Mouse (Mus musculus) embryonic facial prominence, embryonic 15.5 days (tissue): ENCODE measurements around the gene Ccl12. TPM values are rescaled to one million over a fixed set of nuclear protein-coding genes. Genes with fewer than 3 reads are reported as not detected.

Experiments
- ATAC-seq: fragments of 200-750 bp; cut with Nextera tagmentation; 2 replicates; pipeline ENCODE4 v1.8.0; 2017; ENCODE audit warnings: low read depth, moderate TSS enrichment; ENCODE audit not compliant: insufficient number of reproducible peaks, low FRiP score, low TSS enrichment
- H3K27ac ChIP-seq: fragments of 300-500 bp; sonication (generic); replicated peaks from 2 replicates; pipeline ENCODE4 v1.5.1; 2015; ENCODE audit warnings: mild to moderate bottlenecking, inconsistent platforms
- H3K27me3 ChIP-seq: fragments of 300-500 bp; sonication (generic); 2 replicates; pipeline ENCODE4 v1.6.1; 2015; ENCODE audit warnings: inconsistent platforms
- H3K36me3 ChIP-seq: fragments of 300-500 bp; sonication (generic); 2 replicates; pipeline ENCODE4 v1.6.1; 2015; ENCODE audit warnings: mild to moderate bottlenecking, inconsistent platforms
- H3K4me1 ChIP-seq: fragments of 300-500 bp; sonication (generic); 2 replicates; pipeline ENCODE4 v1.6.1; 2015; ENCODE audit warnings: inconsistent platforms
- H3K4me2 ChIP-seq: fragments of 300-500 bp; sonication (generic); replicated peaks from 2 replicates; pipeline ENCODE4 v1.6.1; 2015; ENCODE audit warnings: mild to moderate bottlenecking, inconsistent platforms
- H3K4me3 ChIP-seq: fragments of 300-500 bp; sonication (generic); replicated peaks from 2 replicates; pipeline ENCODE4 v1.5.1; 2015; ENCODE audit warnings: mild to moderate bottlenecking, inconsistent platforms
- H3K9ac ChIP-seq: fragments of 300-500 bp; sonication (generic); 2 replicates; pipeline ENCODE4 v1.6.1; 2015; ENCODE audit warnings: inconsistent platforms
- H3K9me3 ChIP-seq: fragments of 300-500 bp; sonication (generic); replicated peaks from 2 replicates; pipeline ENCODE4 v1.6.1; 2016; ENCODE audit warnings: inconsistent platforms
- WGBS: fragments of 180-500 bp; shearing (Covaris S2); methylation state at CpG from one replicate; pipeline ENCODE4 v1.1.7; 2015; 5-methylcytosine and 5-hydroxymethylcytosine counted together
- polyA plus RNA-seq: library from polyadenylated mRNA; unstranded; fragments of >200 nt; fragmentation: Nextera tagmentation; extraction: Ambion mirVana; gene quantifications from 2 replicates; pipeline ENCODE4 v1.2.1, GENCODE M21; 2015

The Ccl12 gene
- polyA plus RNA-seq, 1 experiment from 2014 or later, result 6.2 TPM

GRCm38 (mm10) chr11:82080865-82081264 is 20.8 kb upstream of the Ccl12 start:
- H3K4me2 ChIP-seq, result no peak overlapping the region
- H3K9ac ChIP-seq, result no peak overlapping the region
- WGBS, result 78% methylated on average over 3 of the region's 3 CpGs
- no peak overlapping the region for H3K4me3 ChIP-seq
- H3K4me1 ChIP-seq, result peaks cover 7% of the 10 kb centered on the region
- H3K27me3 ChIP-seq, result no peaks in the 10 kb centered on the region
- no peak for ATAC-seq
- no peak overlapping the region for H3K27ac ChIP-seq
- H3K9me3 ChIP-seq, result no peaks in the 10 kb centered on the region
- H3K36me3 ChIP-seq, result no peaks in the 10 kb centered on the region

GRCm38 (mm10) chr11:82084360-82084759 is 17.3 kb upstream of the Ccl12 start:
- Histone ChIP-seq H3K36me3 (no peaks in the 10 kb centered on the region), H3K4me3 (no peak overlapping the region), H3K27ac (no peak overlapping the region), H3K4me2 (no peak overlapping the region), H3K9me3 (no peaks in the 10 kb centered on the region), H3K9ac (no peak overlapping the region), H3K27me3 (no peaks in the 10 kb centered on the region), H3K4me1 (no peaks in the 10 kb centered on the region)
- WGBS, result 86% methylated on average over 3 of the region's 3 CpGs
- ATAC-seq, result no peak

GRCm38 (mm10) chr11:82099511-82100323 is 1.9 kb upstream of the Ccl12 start:
- Histone ChIP-seq H3K9me3 (no peaks in the 10 kb centered on the region), H3K4me1 (no peaks in the 10 kb centered on the region), H3K9ac (no peak overlapping the region), H3K27ac (no peak overlapping the region), H3K36me3 (no peaks in the 10 kb centered on the region), H3K4me2 (no peak overlapping the region), H3K27me3 (no peaks in the 10 kb centered on the region), H3K4me3 (no peak overlapping the region)
- no peak for ATAC-seq
- WGBS, result 73% methylated on average over 10 of the region's 10 CpGs

- ATAC-seq, result no peak
- no peak overlapping the region for H3K4me3 ChIP-seq
- no peak overlapping the region for H3K27ac ChIP-seq
- H3K27me3 ChIP-seq, result no peaks in the 10 kb centered on the region
- H3K36me3 ChIP-seq, result no peaks in the 10 kb centered on the region
- no peaks in the 10 kb centered on the region for H3K4me1 ChIP-seq
- H3K9me3 ChIP-seq, result no peaks in the 10 kb centered on the region
- WGBS, result 81% methylated on average over 4 of the region's 4 CpGs
- no peak overlapping the region for H3K9ac ChIP-seq
- H3K4me2 ChIP-seq, result no peak overlapping the region
Observed at GRCm38 (mm10) chr11:82101087-82101486, 558 bp upstream of the Ccl12 start.

GRCm38 (mm10) chr11:82109611-82110010 is 8.0 kb downstream of the Ccl12 start:
- no peak overlapping the region for H3K27ac ChIP-seq
- no peaks in the 10 kb centered on the region for H3K4me1 ChIP-seq
- H3K27me3 ChIP-seq, result no peaks in the 10 kb centered on the region
- H3K9me3 ChIP-seq, result no peaks in the 10 kb centered on the region
- no peak overlapping the region for H3K4me3 ChIP-seq
- H3K9ac ChIP-seq, result no peak overlapping the region
- ATAC-seq, result no peak
- H3K36me3 ChIP-seq, result no peaks in the 10 kb centered on the region
- no peak overlapping the region for H3K4me2 ChIP-seq

- Histone ChIP-seq H3K27ac (no peak overlapping the region), H3K4me3 (no peak overlapping the region), H3K4me1 (no peaks in the 10 kb centered on the region), H3K36me3 (no peaks in the 10 kb centered on the region), H3K27me3 (no peaks in the 10 kb centered on the region), H3K9me3 (no peaks in the 10 kb centered on the region), H3K9ac (no peak overlapping the region), H3K4me2 (no peak overlapping the region)
- WGBS, result 78% methylated on average over 6 of the region's 6 CpGs
- no peak for ATAC-seq
Observed at GRCm38 (mm10) chr11:82110372-82111248, 9.0 kb downstream of the Ccl12 start.

GRCm38 (mm10) chr11:82114885-82115284 is 13.2 kb downstream of the Ccl12 start, which contains the start of gene Ccl8:
Gene Ccl8 (plus strand): TSS chr11:82115185.
- no peak for ATAC-seq
- WGBS, result 75% methylated on average over 3 of the region's 3 CpGs
- no peak within 1 kb of the TSS for H3K4me3 ChIP-seq
- H3K36me3 ChIP-seq, result no peaks in the 10 kb centered on the region
- no peak within 1 kb of the TSS for H3K27ac ChIP-seq
- no peak within 1 kb of the TSS for H3K9ac ChIP-seq
- H3K4me2 ChIP-seq, result no peak within 1 kb of the TSS
- no peaks in the 10 kb centered on the region for H3K9me3 ChIP-seq
- H3K27me3 ChIP-seq, result no peaks in the 10 kb centered on the region; the same call in 1 of the 2 replicates
- no peaks in the 10 kb centered on the region for H3K4me1 ChIP-seq

- Histone ChIP-seq H3K36me3 (no peaks in the 10 kb centered on the region), H3K9ac (no peak overlapping the region), H3K27me3 (no peaks in the 10 kb centered on the region; the same call in 1 of the 2 replicates), H3K4me1 (no peaks in the 10 kb centered on the region), H3K27ac (no peak overlapping the region), H3K4me3 (no peak overlapping the region), H3K4me2 (no peak overlapping the region), H3K9me3 (no peaks in the 10 kb centered on the region)
- no peak for ATAC-seq
- WGBS, result 82% methylated on average over 3 of the region's 3 CpGs
Observed at GRCm38 (mm10) chr11:82116041-82116440, 14.4 kb downstream of the Ccl12 start.

GRCm38 (mm10) chr11:82132977-82133376 is 31.3 kb downstream of the Ccl12 start:
- H3K4me1 ChIP-seq, result no peaks in the 10 kb centered on the region
- H3K4me2 ChIP-seq, result no peak overlapping the region
- H3K27ac ChIP-seq, result no peak overlapping the region
- no peaks in the 10 kb centered on the region for H3K36me3 ChIP-seq
- ATAC-seq, result no peak
- 47% methylated on average over 1 of the region's 1 CpGs for WGBS
- H3K4me3 ChIP-seq, result no peak overlapping the region
- H3K9me3 ChIP-seq, result no peaks in the 10 kb centered on the region
- H3K27me3 ChIP-seq, result no peaks in the 10 kb centered on the region
- H3K9ac ChIP-seq, result no peak overlapping the region

GRCm38 (mm10) chr11:82136196-82136595 is 34.6 kb downstream of the Ccl12 start:
- WGBS, result 86% methylated on average over 2 of the region's 2 CpGs
- ATAC-seq, result no peak

GRCm38 (mm10) chr11:82139492-82140094 is 37.9 kb downstream of the Ccl12 start:
- no peak overlapping the region for H3K9ac ChIP-seq
- no peaks in the 10 kb centered on the region for H3K27me3 ChIP-seq
- no peak overlapping the region for H3K27ac ChIP-seq
- ATAC-seq, result peak; percentile 84
- H3K4me3 ChIP-seq, result no peak overlapping the region
- H3K4me1 ChIP-seq, result peaks cover 18% of the 10 kb centered on the region
- H3K9me3 ChIP-seq, result no peaks in the 10 kb centered on the region
- no peak overlapping the region for H3K4me2 ChIP-seq
- H3K36me3 ChIP-seq, result no peaks in the 10 kb centered on the region
- WGBS, result 18% methylated on average over 7 of the region's 7 CpGs

More at GRCm38 (mm10) chr11:82136196-82136595, 34.6 kb downstream of the Ccl12 start:
- Histone ChIP-seq H3K9ac (no peak overlapping the region), H3K9me3 (no peaks in the 10 kb centered on the region), H3K4me1 (peaks cover 18% of the 10 kb centered on the region), H3K27me3 (no peaks in the 10 kb centered on the region), H3K4me2 (no peak overlapping the region), H3K36me3 (no peaks in the 10 kb centered on the region), H3K4me3 (no peak overlapping the region), H3K27ac (no peak overlapping the region)
